Mouse (Mus musculus): ENCODE measurements around the gene Ntn5.
A peak's percentile ranks its signal among the peaks of the same experiment; 100 is the strongest.
"Not testable (repeated sequence)": the region's sequence is repeated elsewhere in the genome, so short reads cannot be mapped to it uniquely, and the experiment has no call there.

Ntn5 gene

GRCm38 (mm10) chr7:45683396-45684050 lies at the start of gene Ntn5:
TSS of gene Ntn5 (plus strand) at chr7:45684022.
- DNase-seq (ENCODE audit: low spot score) = no peak

GRCm38 (mm10) chr7:45634946-45635681 lies 48.7 kb upstream of the Ntn5 start:
- no peak for DNase-seq (ENCODE audit: low spot score)

GRCm38 (mm10) chr7:45635711-45636688 lies 47.8 kb upstream of the Ntn5 start:
- no peak for DNase-seq (ENCODE audit: low spot score)

- DNase-seq (ENCODE audit: low spot score) = no peak
Measured at GRCm38 (mm10) chr7:45637710-45638109, 46.1 kb upstream of the Ntn5 start.

GRCm38 (mm10) chr7:45638623-45639401 lies 45.0 kb upstream of the Ntn5 start:
- peak; percentile 93 for DNase-seq (ENCODE audit: low spot score)

- peak; percentile 45 for DNase-seq (ENCODE audit: low spot score)
Measured at GRCm38 (mm10) chr7:45639561-45640027, 44.2 kb upstream of the Ntn5 start, which contains the start of gene Mamstr. TSS of gene Mamstr (plus strand) at chr7:45639977.

- no peak for DNase-seq (ENCODE audit: low spot score)
Measured at GRCm38 (mm10) chr7:45640191-45640957, 43.4 kb upstream of the Ntn5 start.

- DNase-seq (ENCODE audit: low spot score) = no peak
Measured at GRCm38 (mm10) chr7:45641391-45642040, 42.3 kb upstream of the Ntn5 start.

GRCm38 (mm10) chr7:45642083-45642482 lies 41.7 kb upstream of the Ntn5 start:
- DNase-seq (ENCODE audit: low spot score) = no peak

- DNase-seq (ENCODE audit: low spot score) = no peak
Measured at GRCm38 (mm10) chr7:45642503-45643255, 41.1 kb upstream of the Ntn5 start.

- DNase-seq (ENCODE audit: low spot score) = peak; percentile 91
Measured at GRCm38 (mm10) chr7:45643441-45644178, 40.2 kb upstream of the Ntn5 start.

GRCm38 (mm10) chr7:45644183-45644582 lies 39.6 kb upstream of the Ntn5 start:
- DNase-seq (ENCODE audit: low spot score) = no peak

GRCm38 (mm10) chr7:45644872-45645590 lies 38.8 kb upstream of the Ntn5 start:
- DNase-seq (ENCODE audit: low spot score) = no peak

GRCm38 (mm10) chr7:45645591-45645971 lies 38.2 kb upstream of the Ntn5 start:
- no peak for DNase-seq (ENCODE audit: low spot score)

GRCm38 (mm10) chr7:45646671-45647070 lies 37.2 kb upstream of the Ntn5 start:
- DNase-seq (ENCODE audit: low spot score) = no peak

GRCm38 (mm10) chr7:45649351-45649750 lies 34.5 kb upstream of the Ntn5 start:
- DNase-seq (ENCODE audit: low spot score) = no peak

- not testable (repeated sequence) for DNase-seq (ENCODE audit: low spot score)
Measured at GRCm38 (mm10) chr7:45650484-45650883, 33.3 kb upstream of the Ntn5 start.
